Mouse (Mus musculus) ES-E14 (cell line): Measurements from ENCODE around the gene Wee2. TPM values are rescaled to one million over a fixed set of nuclear protein-coding genes. Genes with fewer than 3 reads are reported as not detected.
A peak's percentile ranks its signal among the peaks of the same experiment; 100 is the strongest.

Source experiments
- DNase-seq: peaks from one replicate; pipeline ENCODE4 v3.0.0-alpha.2; 2013; ENCODE audit warnings: low read depth, low spot score
- H3K27ac ChIP-seq: 2 replicates; pipeline ENCODE4 v1.5.1; 2012; ENCODE audit warnings: low read depth, mild to moderate bottlenecking, low read length, moderate library complexity, mixed read lengths; ENCODE audit not compliant: poor library complexity, insufficient read depth, severe bottlenecking
- H3K36me3 ChIP-seq: 2 replicates; pipeline ENCODE4 v1.6.1; 2012; ENCODE audit warnings: mild to moderate bottlenecking, low read length, moderate library complexity, mixed read lengths; ENCODE audit not compliant: control insufficient read depth, poor library complexity, insufficient read depth, severe bottlenecking
- H3K4me1 ChIP-seq, 2 experiments: fragments of 150-350 bp in 1 of 2; sonication (generic) in 1 of 2; 2 replicates each; pipeline ENCODE4 v1.6.1; 2012; ENCODE audit warnings: low read length in 2 of 2, mild to moderate bottlenecking in 1 of 2, mixed read lengths in 1 of 2; ENCODE audit not compliant: control insufficient read depth in 2 of 2, insufficient read depth in 2 of 2, poor library complexity in 1 of 2
- H3K4me3 ChIP-seq, 2 experiments: fragments of 150-350 bp in 1 of 2; sonication (generic) in 1 of 2; 2 replicates each; pipeline ENCODE4 v1.5.1; 2012; ENCODE audit warnings: low read length in 2 of 2, low read depth in 1 of 2, mild to moderate bottlenecking in 1 of 2, mixed read lengths in 1 of 2; ENCODE audit not compliant: insufficient read depth in 1 of 2, poor library complexity in 1 of 2, severe bottlenecking in 1 of 2
- H3K9ac ChIP-seq: 2 replicates; pipeline ENCODE4 v1.6.1; 2012; ENCODE audit warnings: low read depth, mild to moderate bottlenecking, low read length, mixed read lengths; ENCODE audit not compliant: poor library complexity, insufficient read depth, severe bottlenecking
- H3K9me3 ChIP-seq: fragments of 150-350 bp; sonication (generic); 2 replicates; pipeline ENCODE4 v1.6.1; 2012; ENCODE audit warnings: low read depth, mild to moderate bottlenecking, low read length; ENCODE audit not compliant: control insufficient read depth, insufficient read depth
- CHD2 ChIP-seq: IDR thresholded peaks from 2 replicates; pipeline ENCODE4 v1.6.1; 2014; ENCODE audit warnings: mild to moderate bottlenecking, low read depth, low read length, inconsistent platforms
- HCFC1 ChIP-seq: IDR thresholded peaks from 2 replicates; pipeline ENCODE4 v1.6.1; 2012; ENCODE audit warnings: low read length, inconsistent platforms, borderline replicate concordance; ENCODE audit not compliant: insufficient read depth
- MAFK ChIP-seq: IDR thresholded peaks from 2 replicates; pipeline ENCODE4 v1.6.1; 2014; ENCODE audit warnings: mild to moderate bottlenecking, low read depth, low read length, inconsistent platforms; ENCODE audit not compliant: insufficient read depth
- ZC3H11A ChIP-seq: IDR thresholded peaks from 2 replicates; pipeline ENCODE4 v1.6.1; 2012; ENCODE audit warnings: low read depth, mild to moderate bottlenecking, inconsistent platforms, low read length, borderline replicate concordance
- ZNF384 ChIP-seq: IDR thresholded peaks from 2 replicates; pipeline ENCODE4 v1.6.1; 2012; ENCODE audit warnings: low read depth, low read length, inconsistent platforms
- in situ Hi-C, 2 experiments: fragments of 600-800 bp; cut with MboI; formaldehyde crosslinking; loops; one replicate each; pipeline ENCODE4 v1.15.1; 2025; ENCODE audit warnings: low sequenced_read_pairs in 2 of 2, inconsistent platforms in 1 of 2; ENCODE audit not compliant: unreplicated experiment in 2 of 2
- total RNA-seq: library from RNA; depleted of rRNA; stranded (reverse); fragments of 300-350 nt; gene quantifications from 2 replicates; pipeline ENCODE4 v1.2.3, GENCODE M21; 2012

The Wee2 gene
- total RNA-seq, 1 experiment: not detected

DNA sequence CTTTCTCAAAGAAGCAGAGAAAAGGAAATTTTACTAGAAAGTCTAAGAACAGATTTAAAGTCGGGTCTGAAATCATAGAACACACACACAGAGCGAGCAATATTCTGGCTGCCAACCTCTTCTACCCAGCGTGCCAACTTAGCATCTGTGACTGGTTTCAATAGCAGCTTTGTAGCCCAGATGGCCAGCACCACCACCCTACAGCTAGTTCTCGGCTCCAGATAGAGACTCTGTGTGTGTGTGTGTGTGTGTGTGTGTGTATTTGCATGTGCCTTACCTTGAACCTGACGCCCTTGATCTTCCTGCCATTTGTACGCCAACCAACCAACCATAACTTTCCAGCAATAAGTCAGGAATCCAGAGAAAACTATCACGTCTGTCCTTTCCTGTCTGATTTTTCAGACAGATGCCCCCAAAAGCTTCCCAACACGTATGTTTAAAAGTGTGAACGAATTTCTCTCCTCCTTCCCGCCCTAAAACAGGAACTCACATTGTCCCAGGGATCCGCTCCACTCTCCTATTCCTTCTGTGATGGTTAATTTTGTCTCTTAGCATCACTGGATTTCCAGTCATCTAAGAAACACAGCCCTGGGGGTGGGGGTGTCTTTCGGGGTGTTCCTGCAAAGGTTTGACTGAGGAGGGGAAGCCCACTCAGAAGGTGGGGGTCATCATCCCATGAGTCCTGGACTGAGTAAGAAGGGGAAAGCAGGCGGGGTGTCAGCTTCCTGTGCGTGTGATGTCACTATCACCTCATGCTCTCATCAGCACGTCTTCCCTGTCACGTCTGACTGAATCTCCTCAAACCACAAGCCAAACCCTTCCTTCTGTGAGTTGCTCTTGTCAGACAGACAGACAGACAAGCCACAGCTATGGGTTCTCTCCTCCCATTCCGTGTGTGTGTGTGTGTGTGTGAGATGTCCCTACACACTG lies 6.3 kb upstream of the Wee2 start:
- DNase-seq: no peak
- H3K27ac ChIP-seq: no peak overlapping the region
- H3K4me3 ChIP-seq: no peak overlapping the region
- H3K4me1 ChIP-seq: no peaks in the 10 kb centered on the region
- in situ Hi-C loops: no loop called here
- H3K36me3 ChIP-seq: no peaks in the 10 kb centered on the region
- TF ChIP-seq ZC3H11A: no peak
- H3K9ac ChIP-seq: no peak overlapping the region
- H3K9me3 ChIP-seq: no peaks in the 10 kb centered on the region

DNA sequence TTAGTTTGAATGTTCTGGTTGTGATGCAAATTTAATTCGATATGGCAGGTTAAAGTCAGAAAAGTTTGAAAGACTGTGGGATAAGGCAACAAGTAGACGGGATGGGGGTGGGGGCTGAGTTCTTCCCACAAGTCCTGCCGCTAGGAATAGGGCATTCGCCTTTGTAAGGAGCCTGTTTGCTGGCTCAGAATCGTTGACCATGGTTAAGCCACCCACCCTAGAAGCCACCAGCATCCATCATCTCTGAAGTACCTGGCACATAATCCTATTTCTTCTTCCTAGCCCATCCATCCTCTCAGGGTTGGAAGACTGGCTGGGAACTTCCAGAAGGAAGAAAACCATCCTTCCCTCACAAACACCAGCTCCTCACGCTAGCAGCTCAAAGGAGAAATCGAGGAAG lies 4.2 kb upstream of the Wee2 start:
- no peak for TF ChIP-seq ZNF384
- no peak for TF ChIP-seq ZC3H11A
- TF ChIP-seq HCFC1: no peak
- no peak for TF ChIP-seq CHD2
- no peak for TF ChIP-seq MAFK
- no peaks in the 10 kb centered on the region for H3K9me3 ChIP-seq
- no peak overlapping the region for H3K27ac ChIP-seq
- in situ Hi-C loops: no loop called here
- peak overlapping the region; percentile 77 to 96; a peak in 3 of 4 replicates for H3K4me3 ChIP-seq
- DNase-seq: no peak
- no peaks in the 10 kb centered on the region for H3K4me1 ChIP-seq
- H3K9ac ChIP-seq: no peak overlapping the region
- no peaks in the 10 kb centered on the region for H3K36me3 ChIP-seq

DNA sequence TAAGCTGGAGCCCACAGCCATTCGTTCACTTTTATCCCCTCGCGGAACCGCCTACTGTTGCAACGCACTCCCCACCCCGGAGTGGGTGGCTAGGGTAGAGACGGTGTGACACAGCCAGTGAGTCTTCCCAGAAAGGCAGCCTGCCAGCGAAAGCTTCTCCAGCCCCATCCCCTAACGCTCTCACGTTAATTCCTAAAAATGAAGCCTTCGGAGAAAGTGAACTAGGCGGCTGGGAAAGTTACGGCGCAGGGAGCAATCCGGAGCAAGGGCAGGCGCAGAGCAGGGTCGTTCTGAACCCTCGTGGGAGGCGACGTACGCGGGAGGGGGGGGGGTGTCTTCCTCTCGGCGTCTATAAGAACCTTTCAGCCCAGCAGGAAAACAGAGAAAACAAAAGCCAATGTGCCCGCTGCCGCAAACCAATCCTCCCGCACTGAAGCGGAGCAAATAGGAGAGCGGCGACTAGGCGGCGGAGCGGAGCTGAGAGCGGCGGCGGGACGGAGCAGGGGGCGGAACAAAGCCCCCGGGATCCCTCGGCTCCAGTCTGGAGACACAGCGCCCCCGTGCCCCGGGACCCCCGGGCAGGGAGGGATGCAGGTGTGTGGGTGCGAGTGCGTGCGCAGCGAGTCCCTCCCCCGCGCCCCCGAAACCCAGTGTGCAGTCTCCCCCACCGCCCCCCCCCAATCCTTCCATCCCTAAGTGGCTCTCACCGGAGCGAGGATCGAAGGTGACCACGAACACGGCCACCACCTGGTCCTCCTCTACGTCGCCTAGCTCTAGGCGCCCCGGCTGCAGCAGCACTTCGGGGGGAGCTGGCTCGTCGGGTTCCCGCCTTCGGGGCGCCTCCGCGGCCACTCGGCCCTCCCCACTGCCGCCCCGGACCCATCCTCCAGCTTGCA lies 3.5 kb upstream of the Wee2 start:
- Histone ChIP-seq H3K36me3 (no peaks in the 10 kb centered on the region), H3K4me1 (no peaks in the 10 kb centered on the region), H3K4me3 (peak overlapping the region; percentile 77 to 96), H3K27ac (no peak overlapping the region), H3K9ac (peak overlapping the region; percentile 75), H3K9me3 (no peaks in the 10 kb centered on the region)
- in situ Hi-C loops: no loop called here
- TF ChIP-seq ZNF384: no peak
- TF ChIP-seq ZC3H11A: no peak
- no peak for TF ChIP-seq MAFK
- peak; percentile 19 for DNase-seq

DNA sequence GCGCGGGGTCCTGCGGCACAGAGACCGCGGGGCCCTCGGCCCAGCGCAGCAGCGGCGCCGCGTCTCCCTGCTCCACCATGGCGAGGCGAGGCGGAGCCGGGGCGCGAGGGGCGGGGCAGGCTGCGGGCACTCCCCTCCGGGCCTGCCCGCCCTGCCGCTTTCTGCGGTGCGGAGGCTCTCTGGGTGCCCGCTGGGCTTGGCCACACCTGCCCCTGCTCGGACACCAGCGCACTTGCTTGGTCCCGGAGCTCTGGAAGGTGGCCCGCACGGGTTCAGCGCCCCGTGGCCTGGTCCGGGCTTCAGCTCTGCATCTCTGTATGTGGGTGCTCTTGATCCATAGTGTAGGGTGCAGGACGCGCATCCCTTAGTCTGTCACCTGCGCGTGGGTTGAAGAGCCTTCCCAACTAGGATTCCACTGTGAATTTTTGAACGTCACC lies 2.8 kb upstream of the Wee2 start, which contains the start of gene E330009J07Rik:
TSS of gene E330009J07Rik (minus strand) at position 89 of the 437 bp plus-strand sequence.
- peak within 1 kb of the TSS; percentile 77 to 96 for H3K4me3 ChIP-seq
- TF ChIP-seq MAFK (no peak), ZC3H11A (no peak), CHD2 (no peak), ZNF384 (no peak), HCFC1 (no peak)
- H3K9ac ChIP-seq: peak within 1 kb of the TSS; percentile 75
- H3K9me3 ChIP-seq: no peaks in the 10 kb centered on the region
- no peaks in the 10 kb centered on the region for H3K4me1 ChIP-seq
- in situ Hi-C loops: no loop called here
- H3K27ac ChIP-seq: no peak within 1 kb of the TSS
- H3K36me3 ChIP-seq: no peaks in the 10 kb centered on the region
- peak; percentile 20 for DNase-seq
